Mouse (Mus musculus) kidney, postnatal 36 days (tissue): ENCODE results near the gene Tnk2.

ENCODE experiments used
- DNase-seq, 2 experiments: peaks; one replicate each; pipeline ENCODE4 v3.0.0; 2021 to 2022; ENCODE audit warnings: mixed read lengths in 2 of 2

Tnk2 gene

GRCm38 (mm10) chr16:32643661-32644061 lies at the start of gene Tnk2:
Tnk2 (plus strand) TSS chr16:32643874.
- peak; percentile 93 to 95 for DNase-seq

DNA sequence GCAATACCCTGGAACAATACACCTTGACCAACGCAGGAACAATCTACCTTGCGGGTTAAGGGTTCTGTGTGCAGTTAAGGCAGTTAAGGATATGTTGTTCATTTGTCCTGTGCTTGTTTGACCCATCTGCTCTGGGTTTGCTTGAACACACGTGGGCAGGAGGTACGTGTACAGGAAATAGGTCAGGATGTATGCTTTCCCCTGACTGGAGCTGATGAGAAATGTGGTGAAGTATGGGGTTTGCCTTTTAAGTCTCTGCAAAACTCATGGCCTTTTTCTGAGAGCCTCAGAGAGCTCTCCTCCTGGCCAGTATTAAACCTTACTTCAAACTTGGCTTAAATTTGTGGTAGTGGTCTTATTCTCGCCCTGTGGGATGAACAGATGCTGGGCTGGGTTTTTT lies 49.8 kb upstream of the Tnk2 start:
- DNase-seq = no peak

DNA sequence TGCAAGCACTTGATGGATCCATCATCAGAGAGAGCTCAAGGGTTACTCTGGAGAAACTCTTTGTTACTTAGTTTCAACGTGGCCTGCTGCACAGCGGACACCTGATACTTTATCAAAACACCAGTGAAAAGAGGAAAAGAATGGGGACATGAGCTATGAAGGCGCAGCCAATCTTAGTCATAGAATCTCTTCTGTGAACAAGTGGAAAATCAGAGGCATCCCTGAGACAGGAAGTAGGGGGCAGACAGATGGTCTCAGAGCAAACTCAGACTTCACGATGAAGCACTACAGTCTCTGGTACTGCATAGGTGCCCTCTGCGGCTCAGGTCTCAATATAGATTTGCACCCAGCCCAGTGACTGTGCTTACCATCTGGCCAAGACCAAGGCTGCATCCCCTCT lies 49.0 kb upstream of the Tnk2 start:
- DNase-seq = no peak

- no peak for DNase-seq
These were observed 48.4 kb upstream of the Tnk2 start for GRCm38 (mm10) chr16:32595142-32595855.

DNA sequence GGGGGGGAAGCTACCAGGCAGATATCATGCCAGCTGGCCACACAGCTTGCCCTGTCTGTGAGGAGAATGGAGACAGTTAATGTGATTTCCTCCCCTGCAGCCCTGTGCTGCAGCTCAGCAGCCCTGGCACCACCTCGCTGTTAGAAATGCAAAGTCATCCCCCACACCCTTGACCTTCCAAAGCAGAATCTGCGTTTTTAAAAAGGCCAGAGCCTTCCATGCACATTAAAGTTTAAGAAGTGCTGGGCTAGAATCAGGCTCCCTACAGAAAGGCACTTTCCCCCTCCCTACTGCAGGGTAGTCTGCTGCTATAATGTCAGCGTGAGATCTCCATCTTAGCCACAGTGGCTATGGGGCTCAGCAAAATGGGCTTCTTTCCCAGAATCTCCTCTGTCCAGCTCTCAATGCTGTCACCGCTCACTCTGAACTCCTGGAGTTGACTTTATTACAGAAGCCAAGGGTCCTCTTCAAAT lies 45.7 kb upstream of the Tnk2 start:
- DNase-seq = peak in 1 of 2 experiments; percentile 6

GRCm38 (mm10) chr16:32599151-32599550 lies 44.5 kb upstream of the Tnk2 start:
- no peak for DNase-seq

GRCm38 (mm10) chr16:32602193-32602685 lies 41.4 kb upstream of the Tnk2 start:
- no peak for DNase-seq

DNA sequence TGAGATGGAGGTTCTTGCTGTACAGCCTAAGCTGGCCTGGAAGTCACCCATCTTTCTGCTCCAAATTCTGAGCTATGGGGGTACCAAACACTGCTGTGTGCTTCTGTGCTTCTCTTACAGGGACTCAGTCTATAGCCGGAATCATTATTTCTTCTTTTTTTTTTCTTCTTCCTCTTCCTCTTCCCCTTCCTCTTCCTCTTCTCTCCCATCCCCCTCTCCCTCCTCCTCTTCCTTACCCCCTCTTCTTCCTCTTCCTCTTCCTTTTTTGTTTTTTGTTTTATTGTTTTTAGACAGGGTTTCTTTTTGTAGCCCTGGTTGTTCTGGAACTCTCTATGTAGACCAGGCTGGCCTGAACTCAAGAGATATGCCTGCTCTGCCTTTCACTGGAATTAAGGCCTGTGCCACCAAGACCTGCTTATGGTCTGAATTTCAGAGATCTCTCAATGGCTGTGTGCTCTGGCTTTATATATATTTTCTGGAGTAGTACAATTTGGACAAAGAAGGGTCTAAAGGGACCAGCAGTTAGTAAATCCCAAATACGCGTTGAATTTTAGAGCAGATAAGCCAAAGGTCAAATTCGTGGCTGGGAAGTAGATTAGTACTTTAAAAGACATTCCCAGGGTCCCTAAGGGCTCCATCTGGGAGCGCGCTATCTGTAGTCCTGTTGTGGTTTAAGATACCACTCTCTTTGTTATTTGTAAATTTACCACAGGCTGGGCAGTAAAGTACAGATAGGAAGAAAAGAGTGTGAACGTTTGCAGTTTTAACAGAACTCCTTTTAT lies 35.9 kb upstream of the Tnk2 start:
- DNase-seq = no peak

DNA sequence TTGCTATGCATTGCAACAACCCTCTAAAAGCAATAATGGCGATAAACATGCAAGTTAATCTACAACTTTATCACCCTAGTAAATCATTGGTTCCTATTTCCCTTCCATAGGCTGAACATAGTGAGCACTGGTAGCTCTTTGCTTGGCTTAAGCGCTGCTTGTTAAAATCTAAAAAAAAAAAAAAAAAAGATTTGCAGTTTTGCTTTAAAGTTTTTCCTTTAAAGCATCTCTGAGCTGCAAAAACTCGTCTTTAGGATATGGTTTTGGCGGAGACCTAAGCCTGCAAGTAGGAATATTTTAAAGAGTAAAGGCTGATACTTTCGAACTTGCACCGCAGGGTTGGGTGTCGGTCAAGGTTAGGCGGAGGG lies 35.3 kb upstream of the Tnk2 start:
- DNase-seq = no peak

DNA sequence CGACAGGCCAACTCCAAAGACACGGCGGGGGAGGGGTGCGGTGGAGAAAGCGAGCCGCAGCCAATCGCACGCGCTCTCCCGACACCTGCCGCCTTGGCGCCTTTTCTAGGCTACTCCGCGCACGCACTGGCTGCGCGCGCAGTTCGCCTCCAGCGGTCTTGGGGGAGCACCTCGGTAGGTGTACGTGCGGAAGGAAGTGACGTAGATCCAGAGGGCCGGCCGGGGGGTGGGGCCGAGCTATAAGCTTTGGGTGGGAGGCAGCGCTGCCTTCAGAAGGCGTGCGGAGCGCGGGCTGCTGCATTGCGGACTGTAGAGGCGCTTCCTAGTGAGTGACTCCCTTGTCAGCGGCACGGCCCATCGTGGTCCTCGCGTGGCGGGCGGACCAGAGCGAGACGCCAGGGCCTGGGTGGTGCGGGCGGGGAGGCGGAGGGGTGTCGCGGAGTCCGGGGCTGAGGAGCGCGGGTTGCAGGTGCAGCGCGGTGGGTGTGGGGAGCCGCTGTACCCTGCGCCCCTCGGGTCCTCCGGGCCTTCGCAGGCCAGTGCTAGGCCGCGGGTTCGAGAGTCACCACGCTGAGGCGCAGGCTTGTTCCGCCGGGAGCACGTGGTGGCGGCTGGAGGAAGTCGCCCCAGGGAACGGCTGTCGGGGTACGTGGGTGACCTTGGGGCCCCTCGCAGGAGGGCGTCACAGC lies 34.8 kb upstream of the Tnk2 start, which contains the start of gene Tfrc:
TSS of gene Tfrc (plus strand) at position 209 of the 689 bp plus-strand sequence.
- DNase-seq = peak; percentile 98 to 99

- peak; percentile 5 to 10 for DNase-seq
These were observed 34.3 kb upstream of the Tnk2 start for GRCm38 (mm10) chr16:32609401-32609779.

GRCm38 (mm10) chr16:32610460-32611255 lies 33.0 kb upstream of the Tnk2 start:
- peak; percentile 60 to 80 for DNase-seq

DNA sequence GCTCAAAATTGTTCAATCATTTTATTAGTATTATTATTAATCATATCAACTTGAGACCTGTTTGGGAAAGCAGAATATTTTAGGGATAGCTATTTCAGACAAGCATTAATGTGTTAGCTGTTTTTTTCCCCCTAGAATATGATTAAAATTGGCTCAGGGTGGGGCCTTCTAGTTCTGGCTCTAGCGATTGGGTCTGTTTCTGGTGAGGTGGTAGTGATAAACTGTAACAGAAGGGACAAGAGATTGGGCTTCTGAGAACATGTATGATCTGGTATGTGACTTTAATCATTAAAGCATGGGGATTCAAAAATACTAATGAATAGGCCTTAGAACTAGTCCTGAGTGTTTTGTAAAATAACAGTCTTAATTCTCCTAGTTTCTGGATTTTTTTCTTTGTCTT lies 31.6 kb upstream of the Tnk2 start:
- DNase-seq = no peak

DNA sequence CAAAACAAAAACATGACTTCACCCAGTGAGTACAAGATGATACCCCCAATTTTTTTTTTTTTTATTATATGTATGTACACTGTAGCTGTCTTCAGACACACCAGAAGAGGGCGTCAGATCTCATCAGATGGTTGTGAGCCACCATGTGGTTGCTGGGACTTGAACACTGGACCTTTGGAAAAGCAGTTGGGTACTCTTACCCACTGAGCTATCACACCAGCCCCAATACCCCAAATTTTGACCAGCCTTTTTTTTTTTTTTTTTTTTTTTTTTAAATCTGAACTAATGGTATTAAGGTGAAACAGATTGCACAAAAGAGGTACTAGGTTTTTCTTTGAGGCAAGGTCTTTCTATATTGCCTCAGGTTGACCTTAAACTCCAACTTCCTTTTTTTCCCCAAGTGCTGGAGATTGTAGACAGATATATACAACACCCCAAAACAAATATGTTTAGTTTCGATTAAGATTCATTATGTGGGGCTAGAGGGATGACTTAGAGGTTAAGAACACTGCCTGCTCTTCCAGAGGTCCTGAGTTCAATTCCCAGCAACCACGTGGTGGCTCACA lies 30.3 kb upstream of the Tnk2 start:
- no peak for DNase-seq

DNA sequence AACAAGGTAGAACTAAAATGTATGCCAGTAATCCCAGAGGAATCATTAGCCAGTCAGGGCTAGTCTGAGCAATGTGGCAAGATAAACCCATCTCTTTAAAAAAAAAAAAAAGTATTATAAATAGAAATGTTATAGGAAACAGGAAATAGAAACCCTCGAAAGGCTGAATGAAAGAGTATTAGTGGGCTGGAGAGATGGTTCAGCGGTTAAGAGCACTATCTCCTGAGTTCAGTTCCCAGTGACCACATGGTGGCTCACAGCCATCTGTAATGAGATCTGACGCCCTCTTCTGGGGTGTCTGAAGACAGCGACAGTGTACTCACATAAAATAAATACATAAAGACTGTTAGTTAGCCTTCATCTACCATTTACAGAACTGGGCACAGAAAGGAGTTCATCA lies 29.6 kb upstream of the Tnk2 start:
- no peak for DNase-seq

DNA sequence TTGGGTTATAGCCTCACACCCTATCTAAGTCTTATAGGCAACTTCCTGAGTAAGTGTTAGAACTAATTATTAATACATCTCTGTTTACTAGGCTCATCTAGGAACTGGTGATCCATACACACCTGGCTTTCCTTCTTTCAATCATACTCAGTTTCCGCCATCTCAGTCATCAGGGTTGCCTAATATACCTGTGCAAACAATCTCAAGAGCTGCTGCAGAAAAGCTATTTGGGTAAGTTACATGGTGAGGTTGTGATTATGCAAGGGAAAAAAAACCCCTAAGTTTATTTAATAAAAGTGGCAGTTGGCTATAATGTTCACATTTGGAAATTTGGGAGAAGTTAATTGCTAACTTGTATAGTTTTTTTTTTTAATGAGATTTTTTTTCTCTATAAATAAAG lies 24.7 kb upstream of the Tnk2 start:
- DNase-seq = no peak

DNA sequence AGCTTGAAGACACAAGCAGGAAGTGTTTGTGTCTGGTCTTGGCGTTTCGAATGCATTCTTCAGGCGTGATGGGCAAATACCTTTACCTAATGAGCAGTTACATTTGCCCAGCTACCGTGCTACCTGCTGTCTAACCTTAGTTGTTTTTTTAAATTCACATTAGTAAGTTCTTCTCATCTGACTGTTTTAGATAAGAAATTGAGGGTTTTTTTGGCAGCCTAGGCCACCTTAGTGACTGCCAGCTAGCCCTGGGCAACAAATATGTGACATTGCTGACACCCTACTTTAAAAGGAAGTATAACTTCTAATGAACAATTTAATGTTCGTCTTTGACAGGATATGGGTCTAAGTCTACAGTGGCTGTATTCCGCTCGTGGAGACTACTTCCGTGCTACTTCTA lies 15.5 kb upstream of the Tnk2 start:
- no peak for DNase-seq

DNA sequence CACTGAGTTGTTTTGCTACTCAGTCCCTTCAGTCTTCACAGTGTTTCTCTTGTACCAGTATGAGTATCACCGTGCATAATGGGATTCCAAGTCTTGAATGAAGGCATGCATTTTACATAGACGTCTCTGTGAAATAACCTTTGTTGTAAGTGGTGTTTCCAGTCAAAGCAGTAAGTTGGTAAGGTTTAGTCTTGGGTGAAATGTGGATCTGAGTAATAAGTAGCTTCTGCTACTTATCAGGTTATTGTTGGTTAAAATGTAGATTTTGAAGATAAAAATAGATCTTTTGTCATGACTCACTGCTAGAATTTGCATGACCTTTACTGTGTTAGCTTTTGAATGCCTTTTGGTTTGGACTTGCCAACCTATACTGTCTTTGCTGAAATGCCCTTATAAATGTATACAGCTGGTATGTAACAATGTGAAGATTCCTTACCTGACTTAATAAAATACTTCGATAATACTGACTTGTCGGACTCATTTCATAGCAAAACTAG lies 11.3 kb upstream of the Tnk2 start:
- no peak for DNase-seq

DNA sequence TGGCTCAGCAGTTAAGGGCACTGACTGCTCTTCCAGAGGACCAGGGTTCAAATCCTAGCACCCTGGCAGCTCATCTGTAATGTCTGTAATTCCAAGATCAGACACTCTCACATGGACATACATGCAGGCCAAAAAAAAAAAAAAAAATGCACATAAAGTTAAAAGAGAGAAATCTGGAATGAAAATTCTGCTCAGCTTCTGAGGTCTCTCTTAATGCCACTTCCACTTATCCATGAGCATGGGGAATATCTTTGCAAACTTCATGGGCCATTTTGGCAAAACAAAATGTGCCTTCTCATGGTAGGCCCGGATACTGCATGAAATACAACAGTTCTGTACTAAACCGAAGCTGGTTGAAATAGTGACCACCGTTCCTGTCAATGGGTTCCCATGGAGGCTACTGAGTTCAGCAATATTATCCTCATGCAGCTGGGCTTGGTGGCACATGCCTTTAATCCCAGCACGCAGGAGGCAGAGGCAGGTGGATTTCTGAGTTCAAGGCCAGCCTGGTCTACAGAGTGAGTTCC lies 10.1 kb upstream of the Tnk2 start:
- DNase-seq = no peak

DNA sequence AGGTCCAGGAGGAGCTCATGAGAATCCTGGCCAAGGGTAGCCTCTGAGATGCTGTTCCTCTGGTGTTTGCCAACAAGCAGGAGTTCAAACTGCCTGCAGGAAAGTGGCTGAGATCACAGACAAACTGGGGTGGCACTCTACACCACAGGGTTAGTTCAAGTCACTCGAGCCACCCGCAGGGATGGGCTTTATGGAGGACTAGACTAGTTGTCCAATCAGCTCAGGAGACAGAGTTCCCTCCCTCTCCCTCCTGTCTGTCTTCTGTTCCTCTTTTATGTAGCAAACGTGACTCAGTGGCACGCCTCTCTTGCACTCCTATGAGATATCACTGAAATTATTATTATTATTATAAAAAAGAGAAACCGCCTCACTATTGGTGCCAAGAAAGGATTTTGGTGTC lies 9.5 kb upstream of the Tnk2 start:
- no peak for DNase-seq

- DNase-seq = peak; percentile 9 to 35
These were observed 8.4 kb upstream of the Tnk2 start for GRCm38 (mm10) chr16:32635314-32635713.

DNA sequence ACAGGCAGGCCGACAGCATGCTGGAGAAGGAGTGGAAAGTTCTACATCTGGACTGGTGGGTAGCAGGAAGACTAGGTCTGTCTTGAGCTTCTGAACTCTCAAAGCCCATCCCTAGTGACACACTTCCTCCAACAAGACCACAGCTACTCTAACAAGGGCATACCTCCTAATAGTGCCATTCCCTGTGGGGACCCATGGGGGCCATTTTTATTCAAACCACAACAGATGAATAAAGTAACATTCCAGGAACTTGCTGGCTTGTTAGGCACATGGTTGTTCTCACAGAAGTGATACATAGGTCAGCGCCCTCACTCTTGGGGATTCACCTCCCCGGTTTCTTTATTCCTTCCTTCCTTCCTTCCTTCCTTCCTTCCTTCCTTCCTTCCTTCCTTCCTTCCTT lies 7.3 kb upstream of the Tnk2 start:
- no peak for DNase-seq
